Mouse (Mus musculus) heart, postnatal 0 days (tissue): ENCODE measurements around the gene Myo1c. TPM values are rescaled to one million over a fixed set of nuclear protein-coding genes. Genes with fewer than 3 reads are reported as not detected.

Experiments used
- ATAC-seq: fragments of 200-750 bp; cut with Nextera tagmentation; 2 replicates; pipeline ENCODE4 v1.8.0; 2017; ENCODE audit warnings: low read depth, moderate number of reproducible peaks, moderate library complexity; ENCODE audit not compliant: insufficient read depth
- DNase-seq: peaks from one replicate; pipeline ENCODE4 v3.0.0-alpha.2; 2016; ENCODE audit warnings: low spot score
- H3K27ac ChIP-seq: fragments of 300-500 bp; sonication (generic); 2 replicates; pipeline ENCODE4 v1.5.1; 2014; ENCODE audit warnings: low read depth, mild to moderate bottlenecking
- H3K27me3 ChIP-seq: fragments of 300-500 bp; sonication (generic); 2 replicates; pipeline ENCODE4 v1.6.1; 2014; ENCODE audit warnings: low read length, mixed read lengths; ENCODE audit not compliant: control insufficient read depth, insufficient read depth
- H3K36me3 ChIP-seq: fragments of 300-500 bp; sonication (generic); replicated peaks from 2 replicates; pipeline ENCODE4 v1.6.1; 2014; ENCODE audit warnings: low read length, mixed read lengths; ENCODE audit not compliant: control insufficient read depth, insufficient read depth
- H3K4me1 ChIP-seq: fragments of 300-500 bp; sonication (generic); 2 replicates; pipeline ENCODE4 v1.6.1; 2014; ENCODE audit warnings: antibody characterized with exemption; ENCODE audit not compliant: control insufficient read depth, insufficient read depth
- H3K4me2 ChIP-seq: fragments of 300-500 bp; sonication (generic); 2 replicates; pipeline ENCODE4 v1.6.1; 2014; ENCODE audit warnings: low read depth, mild to moderate bottlenecking, low read length, moderate library complexity
- H3K4me3 ChIP-seq: fragments of 300-500 bp; sonication (generic); 2 replicates; pipeline ENCODE4 v1.5.1; 2014; ENCODE audit warnings: low read depth, low read length
- H3K9ac ChIP-seq: fragments of 300-500 bp; sonication (generic); replicated peaks from 2 replicates; pipeline ENCODE4 v1.6.1; 2014; ENCODE audit warnings: low read depth, low read length, mixed read lengths
- H3K9me3 ChIP-seq: fragments of 300-500 bp; sonication (generic); replicated peaks from 2 replicates; pipeline ENCODE4 v1.6.1; 2016; ENCODE audit warnings: low read length; ENCODE audit not compliant: control insufficient read depth
- CTCF ChIP-seq: IDR thresholded peaks from 2 replicates; pipeline ENCODE4 v1.5.1; 2016; ENCODE audit warnings: antibody characterized with exemption, control low read depth, low read depth
- EP300 ChIP-seq: IDR thresholded peaks from 2 replicates; pipeline ENCODE4 v1.6.1; 2016; ENCODE audit warnings: antibody characterized with exemption, low read depth
- WGBS: fragments of 180-500 bp; shearing (Covaris S2); extraction: QIAGEN DNeasy Blood & Tissue Kit; methylation state at CpG from one replicate; pipeline ENCODE4 v1.1.7; 2014; 5-methylcytosine and 5-hydroxymethylcytosine counted together
- polyA plus RNA-seq: library from polyadenylated mRNA; unstranded; fragments of >200 nt; fragmentation: Nextera tagmentation; extraction: Ambion mirVana; gene quantifications from 2 replicates; pipeline ENCODE4 v1.2.1, GENCODE M21; 2015
- total RNA-seq: library from RNA; depleted of rRNA; stranded (reverse); fragments of >200 nt; gene quantifications from 2 replicates; pipeline ENCODE4 v1.2.3, GENCODE M21; 2014; ENCODE audit warnings: low replicate concordance

Gene Myo1c
- total and polyA plus RNA-seq, 2 experiments from 2014 or later: 45.2 to 143 TPM

GRCm38 (mm10) chr11:75662131-75662530 lies 11.8 kb downstream of the Myo1c start:
- Histone ChIP-seq H3K36me3 (peaks cover 93% of the 10 kb centered on the region), H3K9ac (no peak overlapping the region), H3K4me1 (peaks cover 3% of the 10 kb centered on the region; the same call in 1 of the 2 replicates)

GRCm38 (mm10) chr11:75666296-75666695 lies 16.0 kb downstream of the Myo1c start:
- H3K4me2 ChIP-seq: no peak overlapping the region
- ATAC-seq (no peak), DNase-seq (no peak)
- no peaks in the 10 kb centered on the region for H3K4me1 ChIP-seq
- 94% methylated on average over 6 of the region's 6 CpGs for WGBS
- TF ChIP-seq CTCF: no peak
- no peak for TF ChIP-seq EP300
- no peak overlapping the region for H3K9ac ChIP-seq
- H3K36me3 ChIP-seq: peaks cover 92% of the 10 kb centered on the region
- no peak overlapping the region for H3K4me3 ChIP-seq
- no peaks in the 10 kb centered on the region for H3K27me3 ChIP-seq
- no peak overlapping the region for H3K27ac ChIP-seq
- H3K9me3 ChIP-seq: no peaks in the 10 kb centered on the region

More at GRCm38 (mm10) chr11:75662131-75662530, 11.8 kb downstream of the Myo1c start:
- WGBS: 87% methylated on average over 7 of the region's 7 CpGs
- DNase-seq: no peak
- no peaks in the 10 kb centered on the region for H3K27me3 ChIP-seq
- TF ChIP-seq EP300 (no peak), CTCF (no peak)
- H3K4me2 ChIP-seq: no peak overlapping the region
- no peak overlapping the region for H3K4me3 ChIP-seq
- H3K9me3 ChIP-seq: no peaks in the 10 kb centered on the region
- ATAC-seq: no peak
- H3K27ac ChIP-seq: no peak overlapping the region

GRCm38 (mm10) chr11:75668621-75669020 lies 18.3 kb downstream of the Myo1c start:
- Histone ChIP-seq H3K4me1 (no peaks in the 10 kb centered on the region), H3K27me3 (no peaks in the 10 kb centered on the region), H3K9ac (no peak overlapping the region), H3K27ac (no peak overlapping the region), H3K4me2 (no peak overlapping the region), H3K36me3 (peaks cover 93% of the 10 kb centered on the region), H3K4me3 (no peak overlapping the region), H3K9me3 (no peaks in the 10 kb centered on the region)
- no peak for TF ChIP-seq EP300
- TF ChIP-seq CTCF: no peak
- 88% methylated on average over 3 of the region's 3 CpGs for WGBS
- ATAC-seq (no peak), DNase-seq (no peak)

- no peak overlapping the region for H3K27ac ChIP-seq
- H3K36me3 ChIP-seq: peaks cover 93% of the 10 kb centered on the region
- H3K4me2 ChIP-seq: no peak overlapping the region
- no peak overlapping the region for H3K4me3 ChIP-seq
- ATAC-seq (no peak), DNase-seq (no peak)
- WGBS: 84% methylated on average over 11 of the region's 11 CpGs
- H3K4me1 ChIP-seq: no peaks in the 10 kb centered on the region
- H3K9ac ChIP-seq: no peak overlapping the region
- TF ChIP-seq EP300 (no peak), CTCF (no peak)
- no peaks in the 10 kb centered on the region for H3K9me3 ChIP-seq
- no peaks in the 10 kb centered on the region for H3K27me3 ChIP-seq
Observed at GRCm38 (mm10) chr11:75669176-75669852, 19.0 kb downstream of the Myo1c start.

GRCm38 (mm10) chr11:75669853-75670200 lies 19.5 kb downstream of the Myo1c start:
- ATAC-seq (no peak), DNase-seq (no peak)
- peaks cover 90% of the 10 kb centered on the region for H3K36me3 ChIP-seq
- no peaks in the 10 kb centered on the region for H3K27me3 ChIP-seq
- H3K4me1 ChIP-seq: no peaks in the 10 kb centered on the region
- no peak overlapping the region for H3K4me2 ChIP-seq
- no peaks in the 10 kb centered on the region for H3K9me3 ChIP-seq
- WGBS: 87% methylated on average over 12 of the region's 12 CpGs
- H3K27ac ChIP-seq: no peak overlapping the region
- no peak overlapping the region for H3K4me3 ChIP-seq
- TF ChIP-seq EP300 (no peak), CTCF (no peak)
- no peak overlapping the region for H3K9ac ChIP-seq
